Mouse (Mus musculus) hindlimb bud, embryonic 11.5 days (tissue): ENCODE results near the gene Ano10.

Experiments
- DNase-seq: peaks from one replicate; pipeline ENCODE4 v3.0.0-alpha.2; 2012; ENCODE audit warnings: low read depth, low spot score; ENCODE audit errors: extremely low spot score

Gene Ano10

GRCm38 (mm10) chr9:122204508-122204907, 89.7 kb downstream of the Ano10 start:
- DNase-seq: no peak

GRCm38 (mm10) chr9:122199253-122199652, 95.0 kb downstream of the Ano10 start:
- DNase-seq: no peak

- DNase-seq: no peak
Measured at GRCm38 (mm10) chr9:122198621-122199020, 95.6 kb downstream of the Ano10 start.

GRCm38 (mm10) chr9:122197021-122197420, 97.2 kb downstream of the Ano10 start:
- no peak for DNase-seq

- no peak for DNase-seq
Measured at GRCm38 (mm10) chr9:122195042-122195682, 99.1 kb downstream of the Ano10 start.

- DNase-seq: no peak
Measured at GRCm38 (mm10) chr9:122193823-122194222, 100.4 kb downstream of the Ano10 start.

- DNase-seq: no peak
Measured at GRCm38 (mm10) chr9:122193361-122193760, 100.9 kb downstream of the Ano10 start.

- no peak for DNase-seq
Measured at GRCm38 (mm10) chr9:122188724-122189123, 105.5 kb downstream of the Ano10 start.

GRCm38 (mm10) chr9:122187451-122187921, 106.7 kb downstream of the Ano10 start:
- no peak for DNase-seq

GRCm38 (mm10) chr9:122186643-122187226, 107.5 kb downstream of the Ano10 start:
- no peak for DNase-seq

- no peak for DNase-seq
Measured at GRCm38 (mm10) chr9:122185953-122186352, 108.3 kb downstream of the Ano10 start.

- peak; percentile 35 for DNase-seq
Measured at GRCm38 (mm10) chr9:122185061-122185460, 109.2 kb downstream of the Ano10 start.

GRCm38 (mm10) chr9:122184329-122184728, 109.9 kb downstream of the Ano10 start:
- DNase-seq: no peak

GRCm38 (mm10) chr9:122183074-122183473, 111.1 kb downstream of the Ano10 start:
- DNase-seq: no peak

- DNase-seq: no peak
Measured at GRCm38 (mm10) chr9:122180105-122180504, 114.1 kb downstream of the Ano10 start.

GRCm38 (mm10) chr9:122178427-122178826, 115.8 kb downstream of the Ano10 start:
- no peak for DNase-seq

GRCm38 (mm10) chr9:122177256-122178220, 116.7 kb downstream of the Ano10 start:
- no peak for DNase-seq

GRCm38 (mm10) chr9:122174723-122175122, 119.5 kb downstream of the Ano10 start:
- no peak for DNase-seq

GRCm38 (mm10) chr9:122173405-122174233, 120.6 kb downstream of the Ano10 start:
- DNase-seq: no peak

GRCm38 (mm10) chr9:122172612-122173186, 121.5 kb downstream of the Ano10 start:
- no peak for DNase-seq
